Mouse (Mus musculus) frontal cortex, postnatal 25 days (tissue): ENCODE data around the gene Wnt3a.

Experiments used
- DNase-seq, 2 experiments: peaks; one replicate each; pipeline ENCODE4 v3.0.0; 2022; ENCODE audit warnings: low spot score in 2 of 2

Wnt3a gene

GRCm38 (mm10) chr11:59262308-59262707 is 28.2 kb downstream of the Wnt3a start:
- no peak for DNase-seq

- no peak for DNase-seq
Measured at GRCm38 (mm10) chr11:59260706-59261493, 29.7 kb downstream of the Wnt3a start.

GRCm38 (mm10) chr11:59259647-59260046 is 30.9 kb downstream of the Wnt3a start:
- DNase-seq = no peak

- no peak for DNase-seq
Measured at GRCm38 (mm10) chr11:59248101-59248500, 42.5 kb downstream of the Wnt3a start.

- DNase-seq = no peak
Measured at GRCm38 (mm10) chr11:59243856-59244255, 46.7 kb downstream of the Wnt3a start.

GRCm38 (mm10) chr11:59241841-59242240 is 48.7 kb downstream of the Wnt3a start:
- no peak for DNase-seq

- no peak for DNase-seq
Measured at GRCm38 (mm10) chr11:59239796-59240195, 50.8 kb downstream of the Wnt3a start.

- DNase-seq = no peak
Measured at GRCm38 (mm10) chr11:59239428-59239785, 51.1 kb downstream of the Wnt3a start.

GRCm38 (mm10) chr11:59238525-59239427 is 51.8 kb downstream of the Wnt3a start:
- peak in 1 of 2 experiments; percentile 44 for DNase-seq

- DNase-seq = no peak
Measured at GRCm38 (mm10) chr11:59232797-59233196, 57.8 kb downstream of the Wnt3a start.

- DNase-seq = no peak
Measured at GRCm38 (mm10) chr11:59230144-59230760, 60.3 kb downstream of the Wnt3a start.

- peak; percentile 92 to 94 for DNase-seq
Measured at GRCm38 (mm10) chr11:59228122-59228953, 62.2 kb downstream of the Wnt3a start, which contains the start of gene Arf1. TSS of gene Arf1 (minus strand) at chr11:59228270.

GRCm38 (mm10) chr11:59227604-59228121 is 62.9 kb downstream of the Wnt3a start:
- DNase-seq = no peak

- no peak for DNase-seq
Measured at GRCm38 (mm10) chr11:59226787-59227603, 63.6 kb downstream of the Wnt3a start.

- no peak for DNase-seq
Measured at GRCm38 (mm10) chr11:59226251-59226650, 64.3 kb downstream of the Wnt3a start.

- no peak for DNase-seq
Measured at GRCm38 (mm10) chr11:59225167-59225566, 65.4 kb downstream of the Wnt3a start.

GRCm38 (mm10) chr11:59224470-59224869 is 66.1 kb downstream of the Wnt3a start:
- DNase-seq = no peak

- no peak for DNase-seq
Measured at GRCm38 (mm10) chr11:59224025-59224424, 66.5 kb downstream of the Wnt3a start.

- DNase-seq = no peak
Measured at GRCm38 (mm10) chr11:59222306-59222705, 68.2 kb downstream of the Wnt3a start.

GRCm38 (mm10) chr11:59221604-59222003 is 68.9 kb downstream of the Wnt3a start:
- DNase-seq = no peak
